Mouse (Mus musculus): ENCODE results near the gene Slc27a4. TPM values are rescaled to one million over a fixed set of nuclear protein-coding genes. Genes with fewer than 3 reads are reported as not detected.

Slc27a4 gene
- polyA plus RNA-seq, 1 experiment from 2014 or later = 16.2 TPM

- no peaks in the 10 kb centered on the region for H3K9me3 ChIP-seq (ENCODE audit: control insufficient read depth, low read length)
- peaks cover 8% of the 10 kb centered on the region; the same call in 1 of the 2 replicates for H3K4me1 ChIP-seq (replicated peaks; ENCODE audit: control insufficient read depth, insufficient read depth, low read length)
- peaks cover 22% of the 10 kb centered on the region for H3K36me3 ChIP-seq (ENCODE audit: control insufficient read depth, insufficient read depth, low read length)
- no peak overlapping the region for H3K9ac ChIP-seq (ENCODE audit: low read length)
- no peak overlapping the region for H3K4me3 ChIP-seq (ENCODE audit: low read depth, low read length)
- ATAC-seq (replicated peaks; ENCODE audit: low FRiP score, low TSS enrichment, low read depth) (no peak), DNase-seq (ENCODE audit: low spot score) (no peak)
- 44% methylated on average over 3 of the region's 3 CpGs for WGBS
- H3K27ac ChIP-seq (ENCODE audit: low read depth) = no peak overlapping the region
- peaks cover 46% of the 10 kb centered on the region for H3K27me3 ChIP-seq (replicated peaks; ENCODE audit: control insufficient read depth, insufficient read depth, low read length)
- no peak overlapping the region for H3K4me2 ChIP-seq (ENCODE audit: low read length)
Measured at GRCm38 (mm10) chr2:29846911-29847310, 44.5 kb downstream of the Slc27a4 start.

GRCm38 (mm10) chr2:29849041-29849440 is 46.6 kb downstream of the Slc27a4 start:
- ATAC-seq (replicated peaks; ENCODE audit: low FRiP score, low TSS enrichment, low read depth) (no peak), DNase-seq (ENCODE audit: low spot score) (no peak)
- Histone ChIP-seq H3K27ac (ENCODE audit: low read depth) (no peak overlapping the region), H3K4me2 (ENCODE audit: low read length) (no peak overlapping the region), H3K36me3 (ENCODE audit: control insufficient read depth, insufficient read depth, low read length) (0 out of 2 replicates have a peak, but pooled peaks cover under 1% of the 10 kb centered on the region), H3K4me3 (ENCODE audit: low read depth, low read length) (no peak overlapping the region), H3K27me3 (replicated peaks; ENCODE audit: control insufficient read depth, insufficient read depth, low read length) (peaks cover 34% of the 10 kb centered on the region), H3K4me1 (replicated peaks; ENCODE audit: control insufficient read depth, insufficient read depth, low read length) (peaks cover 8% of the 10 kb centered on the region; the same call in 1 of the 2 replicates), H3K9ac (ENCODE audit: low read length) (no peak overlapping the region), H3K9me3 (ENCODE audit: control insufficient read depth, low read length) (no peaks in the 10 kb centered on the region)
- WGBS = 73% methylated on average over 8 of the region's 8 CpGs

- no peak overlapping the region for H3K4me2 ChIP-seq (ENCODE audit: low read length)
- no peak overlapping the region for H3K9ac ChIP-seq (ENCODE audit: low read length)
- no peaks in the 10 kb centered on the region for H3K9me3 ChIP-seq (ENCODE audit: control insufficient read depth, low read length)
- H3K4me3 ChIP-seq (ENCODE audit: low read depth, low read length) = no peak overlapping the region
- H3K4me1 ChIP-seq (replicated peaks; ENCODE audit: control insufficient read depth, insufficient read depth, low read length) = peaks cover 8% of the 10 kb centered on the region; the same call in 1 of the 2 replicates
- ATAC-seq (replicated peaks; ENCODE audit: low FRiP score, low TSS enrichment, low read depth) (no peak), DNase-seq (ENCODE audit: low spot score) (no peak)
- WGBS = 60% methylated on average over 5 of the region's 5 CpGs
- no peak overlapping the region for H3K27ac ChIP-seq (ENCODE audit: low read depth)
- H3K27me3 ChIP-seq (replicated peaks; ENCODE audit: control insufficient read depth, insufficient read depth, low read length) = peaks cover 25% of the 10 kb centered on the region
- no peaks in the 10 kb centered on the region for H3K36me3 ChIP-seq (ENCODE audit: control insufficient read depth, insufficient read depth, low read length)
Measured at GRCm38 (mm10) chr2:29849841-29850480, 47.5 kb downstream of the Slc27a4 start.

- Histone ChIP-seq H3K9ac (ENCODE audit: low read length) (no peak overlapping the region), H3K9me3 (ENCODE audit: control insufficient read depth, low read length) (no peaks in the 10 kb centered on the region), H3K4me2 (ENCODE audit: low read length) (no peak overlapping the region), H3K27me3 (replicated peaks; ENCODE audit: control insufficient read depth, insufficient read depth, low read length) (no peaks in the 10 kb centered on the region; the same call in 1 of the 2 replicates), H3K36me3 (ENCODE audit: control insufficient read depth, insufficient read depth, low read length) (no peaks in the 10 kb centered on the region), H3K4me1 (replicated peaks; ENCODE audit: control insufficient read depth, insufficient read depth, low read length) (no peaks in the 10 kb centered on the region), H3K4me3 (ENCODE audit: low read depth, low read length) (no peak overlapping the region), H3K27ac (ENCODE audit: low read depth) (no peak overlapping the region)
- ATAC-seq (replicated peaks; ENCODE audit: low FRiP score, low TSS enrichment, low read depth) = no peak
- WGBS = 38% methylated on average over 4 of the region's 4 CpGs
- DNase-seq (ENCODE audit: low spot score) = no peak
Measured at GRCm38 (mm10) chr2:29852957-29853485, 50.6 kb downstream of the Slc27a4 start.

- H3K27ac ChIP-seq (ENCODE audit: low read depth) = no peak overlapping the region
- no peak for ATAC-seq (replicated peaks; ENCODE audit: low FRiP score, low TSS enrichment, low read depth)
- no peaks in the 10 kb centered on the region for H3K4me1 ChIP-seq (replicated peaks; ENCODE audit: control insufficient read depth, insufficient read depth, low read length)
- no peak overlapping the region for H3K9ac ChIP-seq (ENCODE audit: low read length)
- H3K4me2 ChIP-seq (ENCODE audit: low read length) = no peak overlapping the region
- no peak overlapping the region for H3K4me3 ChIP-seq (ENCODE audit: low read depth, low read length)
- no peaks in the 10 kb centered on the region; the same call in 1 of the 2 replicates for H3K27me3 ChIP-seq (replicated peaks; ENCODE audit: control insufficient read depth, insufficient read depth, low read length)
- H3K36me3 ChIP-seq (ENCODE audit: control insufficient read depth, insufficient read depth, low read length) = no peaks in the 10 kb centered on the region
- no peak for DNase-seq (ENCODE audit: low spot score)
- H3K9me3 ChIP-seq (ENCODE audit: control insufficient read depth, low read length) = no peaks in the 10 kb centered on the region
- WGBS = 70% methylated on average over 5 of the region's 5 CpGs
Measured at GRCm38 (mm10) chr2:29853736-29854135, 51.3 kb downstream of the Slc27a4 start.

- Histone ChIP-seq H3K4me3 (ENCODE audit: low read depth, low read length) (no peak overlapping the region), H3K36me3 (ENCODE audit: control insufficient read depth, insufficient read depth, low read length) (no peaks in the 10 kb centered on the region), H3K27me3 (replicated peaks; ENCODE audit: control insufficient read depth, insufficient read depth, low read length) (no peaks in the 10 kb centered on the region), H3K9me3 (ENCODE audit: control insufficient read depth, low read length) (no peaks in the 10 kb centered on the region), H3K27ac (ENCODE audit: low read depth) (no peak overlapping the region), H3K4me1 (replicated peaks; ENCODE audit: control insufficient read depth, insufficient read depth, low read length) (no peaks in the 10 kb centered on the region), H3K4me2 (ENCODE audit: low read length) (no peak overlapping the region), H3K9ac (ENCODE audit: low read length) (no peak overlapping the region)
- 71% methylated on average over 10 of the region's 10 CpGs for WGBS
- DNase-seq (ENCODE audit: low spot score) (no peak), ATAC-seq (replicated peaks; ENCODE audit: low FRiP score, low TSS enrichment, low read depth) (no peak)
Measured at GRCm38 (mm10) chr2:29855585-29856210, 53.3 kb downstream of the Slc27a4 start.

GRCm38 (mm10) chr2:29856451-29857260 is 54.2 kb downstream of the Slc27a4 start:
- no peak for ATAC-seq (replicated peaks; ENCODE audit: low FRiP score, low TSS enrichment, low read depth)
- Histone ChIP-seq H3K4me2 (ENCODE audit: low read length) (no peak overlapping the region), H3K4me1 (replicated peaks; ENCODE audit: control insufficient read depth, insufficient read depth, low read length) (no peaks in the 10 kb centered on the region), H3K36me3 (ENCODE audit: control insufficient read depth, insufficient read depth, low read length) (no peaks in the 10 kb centered on the region), H3K4me3 (ENCODE audit: low read depth, low read length) (no peak overlapping the region), H3K9me3 (ENCODE audit: control insufficient read depth, low read length) (no peaks in the 10 kb centered on the region), H3K27me3 (replicated peaks; ENCODE audit: control insufficient read depth, insufficient read depth, low read length) (no peaks in the 10 kb centered on the region), H3K27ac (ENCODE audit: low read depth) (no peak overlapping the region), H3K9ac (ENCODE audit: low read length) (no peak overlapping the region)
- no peak for DNase-seq (ENCODE audit: low spot score)
- 16% methylated on average over 19 of the region's 19 CpGs for WGBS

GRCm38 (mm10) chr2:29857341-29857740 is 54.9 kb downstream of the Slc27a4 start:
- DNase-seq (ENCODE audit: low spot score) (no peak), ATAC-seq (replicated peaks; ENCODE audit: low FRiP score, low TSS enrichment, low read depth) (no peak)
- Histone ChIP-seq H3K4me3 (ENCODE audit: low read depth, low read length) (no peak overlapping the region), H3K4me2 (ENCODE audit: low read length) (no peak overlapping the region), H3K27ac (ENCODE audit: low read depth) (no peak overlapping the region), H3K9me3 (ENCODE audit: control insufficient read depth, low read length) (no peaks in the 10 kb centered on the region), H3K36me3 (ENCODE audit: control insufficient read depth, insufficient read depth, low read length) (no peaks in the 10 kb centered on the region), H3K9ac (ENCODE audit: low read length) (no peak overlapping the region), H3K4me1 (replicated peaks; ENCODE audit: control insufficient read depth, insufficient read depth, low read length) (no peaks in the 10 kb centered on the region), H3K27me3 (replicated peaks; ENCODE audit: control insufficient read depth, insufficient read depth, low read length) (no peaks in the 10 kb centered on the region)
- 36% methylated on average over 2 of the region's 2 CpGs for WGBS
